Mouse (Mus musculus) adipocyte (in vitro differentiated cells): ENCODE results near the gene D430041D05Rik.

ENCODE experiments used
- DNase-seq: peaks from one replicate; pipeline ENCODE4 v3.0.0-alpha.2; 2016; ENCODE audit warnings: low spot score

Gene D430041D05Rik

GRCm38 (mm10) chr2:104407913-104408312, 2.9 kb downstream of the D430041D05Rik start:
- no peak for DNase-seq

GRCm38 (mm10) chr2:104404036-104404435, 6.8 kb downstream of the D430041D05Rik start:
- no peak for DNase-seq

DNA sequence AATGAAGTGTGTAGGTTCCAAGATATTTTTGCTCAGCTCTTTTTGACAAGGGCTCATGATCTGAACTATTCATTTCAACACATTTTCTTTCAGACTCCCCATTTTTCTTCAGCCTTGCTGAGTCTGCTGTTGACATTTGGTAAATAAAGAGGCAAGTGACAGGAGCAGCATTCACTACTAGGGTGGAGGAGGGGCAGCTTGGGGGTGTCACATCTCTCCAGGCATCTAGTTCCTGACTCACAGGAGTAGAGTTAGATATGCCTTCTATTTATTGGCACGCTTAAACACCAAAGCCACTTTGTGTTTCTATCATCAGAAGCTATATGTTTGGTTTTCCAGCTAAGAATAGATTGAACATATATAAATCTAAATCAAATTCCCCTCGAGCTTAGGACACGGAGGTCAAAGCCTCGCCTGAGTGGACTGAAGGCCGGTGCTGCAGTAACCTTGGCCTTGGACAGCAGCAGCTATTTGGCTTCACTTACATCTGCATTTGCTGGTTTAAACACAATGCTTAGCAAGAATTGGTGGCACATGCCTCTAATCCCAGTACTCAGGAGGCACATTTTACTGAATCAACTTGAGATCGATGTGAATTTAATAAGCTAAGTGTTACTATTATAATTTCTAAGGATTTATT, 12.0 kb downstream of the D430041D05Rik start:
- no peak for DNase-seq

- no peak for DNase-seq
These were observed 14.9 kb downstream of the D430041D05Rik start for GRCm38 (mm10) chr2:104395961-104396360.

GRCm38 (mm10) chr2:104394769-104395168, 16.0 kb downstream of the D430041D05Rik start:
- DNase-seq: no peak

DNA sequence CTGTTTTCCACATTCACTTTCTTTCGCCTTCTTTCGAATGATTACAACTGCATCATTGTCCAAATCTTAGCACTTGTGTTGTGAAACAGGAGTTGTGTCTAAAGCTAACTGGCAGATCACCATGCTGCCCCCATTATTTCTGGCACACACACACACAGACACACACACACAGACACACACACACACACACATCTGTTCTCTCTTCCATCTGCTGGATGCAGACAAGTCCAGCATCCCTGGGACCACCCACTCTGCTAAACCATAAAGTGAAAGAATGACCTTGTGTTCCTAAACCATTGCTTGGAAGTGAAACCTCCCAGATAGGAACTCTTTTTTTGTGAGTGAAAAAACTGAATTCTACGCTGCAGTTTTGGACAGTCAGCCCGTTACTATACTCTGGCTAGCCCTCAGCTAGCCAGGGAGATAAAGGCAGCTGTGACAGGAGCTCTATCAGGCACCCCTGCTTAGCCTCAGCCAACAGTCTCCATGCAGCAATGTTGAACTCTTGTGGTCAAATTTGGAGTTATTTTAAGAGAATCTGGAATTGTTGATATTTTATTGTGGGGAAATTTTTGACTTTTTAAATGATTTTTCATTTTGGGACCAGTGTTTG, 18.0 kb downstream of the D430041D05Rik start:
- DNase-seq: no peak

DNA sequence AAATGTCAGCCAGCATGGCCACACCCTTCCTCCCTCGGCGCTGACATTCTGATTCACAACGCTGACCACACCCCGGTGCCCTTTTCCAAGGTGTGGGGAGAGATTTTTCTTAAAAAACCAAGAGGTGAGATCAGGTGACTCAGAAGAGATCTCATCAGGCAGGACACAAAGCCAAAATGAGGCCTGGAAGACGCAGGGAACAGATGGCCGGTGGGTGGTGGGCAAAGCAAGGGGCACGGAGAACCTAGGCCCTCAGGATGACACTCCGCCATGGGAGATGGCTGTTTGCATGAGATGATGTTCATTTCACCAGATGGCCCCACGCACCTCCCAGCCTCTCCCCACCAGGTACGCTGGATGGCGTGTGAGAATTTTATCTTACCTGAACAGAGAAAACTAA, 21.6 kb downstream of the D430041D05Rik start:
- DNase-seq: no peak

DNA sequence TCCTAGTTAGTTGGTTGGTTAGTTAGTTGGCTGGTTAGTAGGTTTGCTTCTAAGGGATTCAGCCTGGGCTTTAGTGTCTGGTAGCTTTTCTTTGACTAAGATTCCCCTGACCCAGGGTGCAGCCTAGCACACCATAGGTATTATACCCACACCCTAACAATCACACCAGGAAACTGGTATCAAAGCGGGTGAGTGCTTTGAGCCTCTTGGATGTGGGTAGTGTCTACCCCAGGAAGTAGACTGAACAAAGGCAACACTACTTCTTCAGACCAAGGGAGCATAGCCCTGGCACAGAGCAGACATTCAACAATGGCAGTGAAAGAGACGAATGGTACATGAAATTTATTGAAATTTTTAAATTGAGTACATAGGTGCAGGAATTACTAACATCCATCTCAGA, 24.9 kb downstream of the D430041D05Rik start:
- DNase-seq: no peak

- no peak for DNase-seq
These were observed 27.2 kb downstream of the D430041D05Rik start for GRCm38 (mm10) chr2:104383589-104383988.

- DNase-seq: no peak
These were observed 28.0 kb downstream of the D430041D05Rik start for GRCm38 (mm10) chr2:104382813-104383212.

DNA sequence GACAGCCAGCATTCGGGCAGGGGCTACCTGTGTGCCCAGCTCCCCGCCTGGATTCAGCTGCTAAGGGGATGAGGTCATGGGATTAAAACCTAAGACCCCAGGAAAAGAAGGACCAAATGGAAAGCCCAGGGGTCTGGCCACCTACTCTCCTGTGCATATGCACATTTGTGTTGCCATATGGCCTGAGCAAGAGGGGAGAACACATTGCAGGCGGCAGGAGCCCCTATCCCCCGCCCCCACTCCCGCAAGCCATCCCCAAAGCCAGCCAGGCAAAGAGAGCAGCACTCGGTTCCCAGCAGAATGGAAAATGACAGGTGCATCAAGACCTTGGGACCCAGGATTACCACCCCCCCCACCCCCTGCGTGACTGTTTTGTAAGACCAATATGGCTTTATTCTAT, 31.5 kb downstream of the D430041D05Rik start:
- no peak for DNase-seq

DNA sequence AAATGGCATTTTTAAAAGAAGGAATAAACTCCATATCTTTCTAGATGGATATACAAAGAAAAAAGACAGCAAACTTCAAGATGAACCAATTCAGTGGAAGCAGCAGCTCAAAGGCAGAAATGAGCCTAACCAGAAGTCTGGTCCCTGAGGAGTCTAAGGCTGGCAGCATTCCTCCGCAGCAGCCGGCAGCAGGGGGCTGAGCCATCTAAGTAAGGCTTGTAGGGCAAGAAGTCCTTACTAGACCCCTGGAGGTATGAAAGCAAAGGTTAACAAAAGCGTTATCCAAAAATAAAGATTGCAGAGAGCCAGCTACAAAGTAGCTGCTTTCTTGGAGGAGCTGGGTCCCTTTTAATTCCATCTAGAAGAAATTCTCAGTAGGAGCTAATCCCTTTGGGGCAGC, 32.0 kb downstream of the D430041D05Rik start:
- no peak for DNase-seq

GRCm38 (mm10) chr2:104377990-104378389, 32.8 kb downstream of the D430041D05Rik start:
- DNase-seq: no peak

GRCm38 (mm10) chr2:104372156-104372555, 38.7 kb downstream of the D430041D05Rik start:
- DNase-seq: no peak

GRCm38 (mm10) chr2:104371606-104372130, 39.1 kb downstream of the D430041D05Rik start:
- no peak for DNase-seq

DNA sequence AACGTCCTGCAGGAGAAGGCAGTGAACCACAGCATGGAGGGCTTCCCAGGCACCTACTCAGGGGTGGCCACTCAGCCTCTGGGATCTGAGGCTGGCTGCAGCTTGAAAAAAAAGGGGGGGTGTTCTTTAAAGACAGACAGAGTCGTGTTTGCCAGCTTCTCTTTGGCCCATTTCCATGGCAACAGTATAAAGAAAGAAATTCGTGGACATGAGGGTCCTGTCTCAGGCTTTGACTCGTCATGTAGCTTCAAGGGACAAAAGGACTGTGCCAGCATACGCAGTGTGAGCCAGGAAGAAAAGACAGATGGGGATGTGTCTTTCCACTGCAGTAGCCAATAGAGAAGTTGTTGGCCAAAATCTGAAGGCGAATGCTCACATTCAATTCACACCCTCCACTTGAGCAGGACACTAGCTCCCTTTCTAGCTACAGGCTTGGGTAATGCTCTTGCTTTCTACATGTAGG, 42.9 kb downstream of the D430041D05Rik start:
- no peak for DNase-seq

GRCm38 (mm10) chr2:104367291-104367690, 43.5 kb downstream of the D430041D05Rik start:
- no peak for DNase-seq

DNA sequence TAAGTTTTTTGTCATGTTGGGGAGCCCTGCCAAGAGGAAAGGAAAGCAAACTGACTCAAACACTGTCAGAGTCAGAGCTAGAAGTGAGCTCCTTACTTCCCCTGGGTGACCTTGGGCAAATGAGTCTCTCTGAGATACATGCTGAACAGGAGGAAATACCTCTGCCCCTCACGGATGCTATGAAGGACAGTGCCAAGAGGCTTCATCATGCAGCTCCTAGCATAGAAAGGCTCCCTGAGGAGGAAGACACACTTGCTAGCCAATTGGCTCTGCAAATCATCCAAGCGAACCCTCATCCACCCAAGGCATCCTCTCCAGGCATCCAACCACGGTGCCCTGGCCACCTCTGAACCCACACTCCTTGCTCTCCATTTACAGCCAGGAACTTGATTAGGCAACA, 51.5 kb downstream of the D430041D05Rik start:
- no peak for DNase-seq

- no peak for DNase-seq
These were observed 51.9 kb downstream of the D430041D05Rik start for GRCm38 (mm10) chr2:104358881-104359280.

GRCm38 (mm10) chr2:104356531-104356930, 54.3 kb downstream of the D430041D05Rik start:
- no peak for DNase-seq

DNA sequence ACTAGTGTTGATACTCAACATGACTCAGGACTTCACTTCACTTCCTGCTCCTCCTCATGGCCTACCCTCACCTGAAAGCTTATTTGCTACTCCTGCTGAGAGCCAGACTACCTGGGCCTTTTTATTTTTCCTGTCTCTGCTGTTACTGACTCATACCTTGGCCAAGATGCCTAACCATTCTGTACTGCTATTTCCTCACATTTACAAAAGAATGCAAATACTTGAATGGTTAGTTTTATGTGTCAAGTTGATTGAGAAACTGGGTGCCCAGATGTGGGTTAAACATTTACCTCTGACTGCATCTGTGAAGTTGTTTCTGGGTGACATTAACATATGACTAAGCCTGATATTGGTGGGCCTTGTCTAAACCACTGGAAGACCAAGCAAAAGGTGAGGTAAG, 56.7 kb downstream of the D430041D05Rik start:
- no peak for DNase-seq

- DNase-seq: no peak
These were observed 58.7 kb downstream of the D430041D05Rik start for GRCm38 (mm10) chr2:104352204-104352493.

DNA sequence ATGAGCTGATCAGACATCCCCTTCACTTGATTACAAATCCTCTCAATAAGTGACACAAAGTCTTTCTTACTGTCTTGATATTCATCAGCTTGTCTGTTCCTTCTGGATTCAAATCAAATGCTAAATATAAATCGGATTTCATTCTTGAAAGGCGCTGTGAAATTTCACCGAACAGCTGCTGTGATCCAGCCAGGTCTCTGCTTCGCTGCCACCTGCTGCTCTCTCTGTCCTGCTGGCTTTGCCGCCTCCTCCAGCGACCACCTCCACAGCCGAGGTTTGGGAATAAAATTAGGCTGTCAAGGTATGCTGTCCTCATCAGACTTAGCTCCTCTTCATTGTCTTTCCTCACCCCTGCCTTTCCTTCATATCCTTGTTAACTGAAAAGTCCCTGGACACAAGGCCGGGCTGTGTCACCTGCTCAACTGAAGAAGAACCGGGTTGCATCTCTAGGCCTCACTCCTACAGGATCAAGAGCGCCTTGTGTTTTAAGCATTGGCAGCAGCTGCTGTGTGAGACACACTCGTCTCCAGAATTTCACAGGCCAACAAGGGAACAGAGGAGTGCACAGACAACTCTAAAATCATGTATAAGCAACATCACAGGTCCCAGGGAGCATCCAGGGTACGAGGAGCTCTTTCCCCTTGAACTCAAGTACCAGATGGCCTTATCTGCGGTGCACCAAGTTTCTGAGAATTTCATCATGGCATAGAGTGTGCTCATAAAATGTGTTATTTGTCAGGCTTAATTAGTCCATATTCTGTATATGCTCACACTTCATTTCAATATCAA, 59.2 kb downstream of the D430041D05Rik start:
- DNase-seq: no peak
